Mouse (Mus musculus) common myeloid progenitor, adult 5-6 weeks (primary cell): ENCODE results near the gene Atp11a. TPM values are rescaled to one million over a fixed set of nuclear protein-coding genes. Genes with fewer than 3 reads are reported as not detected.

Experiments used
- ATAC-seq: replicated peaks from 2 replicates; pipeline ENCODE4 v1.8.0; 2016; ENCODE audit warnings: low read depth, mild to moderate bottlenecking, moderate TSS enrichment, inconsistent platforms; ENCODE audit not compliant: poor library complexity, severe bottlenecking
- total RNA-seq: library from RNA; stranded (forward); fragments of 200-1000, 187-1606 nt; gene quantifications from 2 replicates; pipeline ENCODE4 v1.2.3, GENCODE M21; 2017

The Atp11a gene
- total RNA-seq, 1 experiment from 2014 or later: 9.4 TPM

- no peak for ATAC-seq
Measured at GRCm38 (mm10) chr8:12865790-12866189, 109.0 kb downstream of the Atp11a start.

- ATAC-seq: no peak
Measured at GRCm38 (mm10) chr8:12869661-12870060, 112.8 kb downstream of the Atp11a start.

DNA sequence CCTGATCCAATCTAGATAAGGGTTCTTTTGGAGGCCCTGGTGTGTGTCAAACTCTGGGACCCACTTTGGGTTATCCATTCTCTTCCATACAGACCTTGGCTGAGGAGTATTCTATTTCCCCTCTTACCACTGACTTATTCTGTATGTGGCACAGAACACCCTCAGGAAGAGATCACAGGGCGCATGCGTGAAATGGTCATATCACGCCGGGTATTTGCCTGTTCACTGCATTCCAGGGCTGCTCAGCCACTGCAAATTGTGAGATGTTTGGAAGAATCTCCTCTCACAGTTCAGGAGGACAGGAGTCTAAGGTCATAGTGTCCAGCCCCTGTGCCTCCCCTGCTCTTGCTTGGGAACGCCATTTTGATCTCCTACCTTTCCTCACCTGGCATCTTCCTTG lies 113.8 kb downstream of the Atp11a start:
- ATAC-seq: no peak

DNA sequence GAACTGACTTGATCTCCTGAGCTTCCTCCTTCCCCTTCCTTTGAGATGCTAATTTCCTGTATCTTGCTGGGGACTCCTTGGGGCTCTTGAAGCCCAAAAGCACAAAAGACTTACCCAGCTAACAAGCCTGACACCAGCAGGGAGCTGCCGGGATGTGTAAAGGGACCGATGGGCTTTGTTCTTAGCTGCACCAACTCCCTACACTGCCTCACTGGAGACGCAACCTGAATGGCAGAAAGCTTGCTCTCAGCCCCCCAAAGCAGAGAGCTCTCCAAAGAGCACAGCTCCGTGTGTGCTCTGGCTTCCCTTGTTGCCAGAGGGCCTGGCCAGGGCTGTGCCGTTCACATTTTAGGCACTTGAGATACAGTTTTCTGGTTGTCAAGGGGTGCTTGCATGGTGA lies 114.6 kb downstream of the Atp11a start:
- ATAC-seq: no peak

DNA sequence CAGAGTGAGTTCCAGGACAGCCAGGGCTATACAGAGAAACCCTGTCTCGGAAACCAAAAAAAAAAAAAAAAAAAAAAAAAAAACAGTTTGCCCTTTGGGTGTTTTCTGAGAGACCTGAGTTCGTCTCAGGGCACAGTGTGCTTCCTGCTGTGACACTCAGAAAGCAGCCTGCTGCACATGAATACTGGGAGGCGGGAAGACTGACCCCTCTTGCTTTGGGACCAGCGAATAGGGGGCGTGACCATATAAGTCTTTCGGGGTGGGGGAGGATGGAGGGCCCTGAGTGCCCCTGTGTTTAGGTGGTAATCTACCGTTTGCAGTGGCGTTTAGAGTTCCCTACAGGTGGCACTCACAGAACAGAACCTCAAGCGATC lies 116.2 kb downstream of the Atp11a start:
- 0 out of 2 replicates have a peak, but pooled peaks have one; percentile 3 for ATAC-seq

GRCm38 (mm10) chr8:12873357-12874046 lies 116.7 kb downstream of the Atp11a start, which contains the start of gene Mcf2l:
Gene Mcf2l, plus strand, starts transcription at chr8:12873806.
- ATAC-seq: peak; percentile 52

DNA sequence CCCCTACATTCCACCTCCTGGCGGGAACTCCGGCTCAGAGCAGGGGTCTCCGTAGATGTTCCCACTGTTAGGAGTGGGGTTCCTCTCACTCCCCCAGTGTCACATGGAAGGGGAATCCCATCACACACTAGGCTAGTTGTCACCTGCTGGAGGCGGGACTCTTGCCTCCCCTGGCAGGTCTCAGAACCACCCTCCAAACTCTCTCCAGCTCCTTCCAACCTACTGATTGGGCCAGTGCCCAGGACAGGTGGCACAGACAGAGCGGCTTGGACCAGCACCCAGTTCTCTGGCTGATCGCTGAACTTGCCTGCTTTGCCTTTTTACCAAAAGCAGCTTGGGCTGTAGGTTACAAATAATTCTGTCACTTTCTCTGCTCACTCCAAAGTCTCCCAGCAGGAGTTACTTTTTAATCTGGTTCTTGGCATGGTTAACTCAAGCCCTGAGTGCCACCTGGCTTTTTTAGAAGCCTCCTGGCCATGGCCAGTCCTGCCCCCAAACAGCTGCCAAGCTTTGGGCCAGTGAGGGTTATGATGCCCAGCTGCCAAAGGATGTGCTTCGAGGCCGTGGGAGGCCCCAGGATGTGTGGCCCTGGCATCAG lies 117.5 kb downstream of the Atp11a start:
- no peak for ATAC-seq

- no peak for ATAC-seq
Measured at GRCm38 (mm10) chr8:12874971-12875370, 118.2 kb downstream of the Atp11a start.

DNA sequence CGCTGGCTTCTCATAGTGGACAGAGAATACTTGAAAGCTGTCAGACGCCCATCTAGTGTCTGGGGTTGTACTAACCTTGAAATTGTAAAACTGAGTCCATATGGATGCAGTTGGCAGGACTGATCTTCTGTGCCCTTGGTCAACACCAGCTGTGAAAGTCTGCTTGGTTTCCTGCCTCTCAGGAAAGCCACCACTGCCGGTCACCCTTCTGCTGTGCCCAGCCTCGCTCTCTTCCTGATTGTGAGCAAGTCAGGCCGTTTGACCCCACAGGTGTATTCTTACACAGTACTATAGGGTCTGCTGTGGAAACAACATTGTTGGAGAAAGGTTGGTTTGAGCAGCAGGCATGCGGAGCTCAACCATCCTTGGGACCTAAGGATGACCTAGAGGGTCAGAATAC lies 120.3 kb downstream of the Atp11a start:
- no peak for ATAC-seq

DNA sequence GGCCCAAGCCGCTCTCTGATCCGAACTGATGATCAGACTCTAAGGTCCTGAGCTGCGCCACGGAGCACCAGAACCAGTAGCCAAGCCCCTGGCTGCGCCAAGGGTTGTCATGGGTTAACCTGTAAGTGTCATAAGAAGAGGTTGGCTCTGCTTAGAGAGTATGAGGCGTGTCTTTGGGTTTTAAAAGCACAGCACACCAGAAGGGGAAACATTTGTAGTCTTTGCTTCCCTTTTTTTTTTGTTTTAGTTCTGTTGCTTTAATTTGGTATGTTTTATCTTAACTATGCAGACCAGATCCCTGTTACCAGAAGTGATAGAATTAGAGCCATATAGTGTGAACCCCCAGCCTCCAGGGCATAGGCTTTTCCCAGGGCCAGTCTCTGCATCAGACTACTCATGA lies 123.3 kb downstream of the Atp11a start:
- peak; percentile 59 for ATAC-seq

GRCm38 (mm10) chr8:12883051-12884004 lies 126.5 kb downstream of the Atp11a start:
- no peak for ATAC-seq

DNA sequence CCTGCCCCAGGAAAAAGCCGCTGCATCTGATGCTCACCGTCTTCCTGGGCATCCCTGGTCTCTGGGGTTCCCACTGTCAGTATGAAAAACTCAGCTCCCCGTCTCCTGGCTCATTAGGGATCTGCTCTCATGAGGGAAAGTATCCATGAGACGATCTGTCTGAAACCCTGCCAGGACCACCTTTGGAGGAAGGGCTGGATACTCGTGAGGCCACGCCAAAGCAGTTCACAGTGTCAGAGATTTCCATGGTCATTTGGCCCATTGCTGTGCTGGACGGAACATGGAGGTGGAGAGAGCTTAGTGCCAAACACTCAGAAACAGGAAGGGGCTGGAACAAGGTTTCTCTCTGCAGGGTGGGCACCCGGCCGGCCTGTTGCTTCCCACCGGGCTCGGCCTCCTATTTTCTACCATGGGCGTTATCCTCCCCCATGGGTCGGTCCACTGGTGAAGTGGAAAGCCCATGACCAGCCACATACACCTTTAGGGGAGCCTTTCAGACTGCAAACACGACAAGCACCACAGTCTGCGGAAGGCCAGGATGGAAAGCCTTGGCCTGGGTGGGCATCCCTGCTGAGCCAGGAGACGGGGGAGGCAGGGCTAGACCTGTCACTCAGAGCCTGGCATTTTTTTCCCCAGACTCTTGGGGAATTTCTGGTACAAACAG lies 131.1 kb downstream of the Atp11a start:
- no peak for ATAC-seq

DNA sequence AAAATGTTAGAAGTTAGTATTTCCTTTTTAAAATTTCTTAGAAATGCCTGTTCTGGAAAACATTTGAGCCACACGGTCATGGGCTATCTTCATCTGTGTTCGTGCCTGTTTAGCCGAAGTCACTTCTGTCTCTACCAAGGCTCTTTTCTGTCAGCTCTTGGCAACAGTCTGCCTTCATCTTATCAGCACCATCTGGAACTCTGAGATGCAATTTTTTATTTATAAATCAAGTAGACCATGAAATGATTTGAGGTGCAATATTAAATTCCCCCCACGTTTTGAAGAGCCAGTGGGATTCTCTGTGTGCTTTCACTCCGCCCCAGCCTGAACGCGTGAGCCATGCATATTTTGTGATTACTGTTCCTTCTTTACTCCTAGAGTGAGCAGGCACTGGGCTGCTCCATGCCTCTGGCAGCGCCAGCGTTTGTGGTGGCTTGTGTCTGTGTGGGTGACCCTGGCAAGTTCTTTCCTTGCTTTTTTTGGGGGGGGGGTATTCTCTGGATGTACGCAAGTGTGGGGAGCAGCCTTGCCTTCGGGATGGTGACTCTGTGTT lies 132.3 kb downstream of the Atp11a start:
- no peak for ATAC-seq

GRCm38 (mm10) chr8:12892882-12893446 lies 136.2 kb downstream of the Atp11a start:
- ATAC-seq: no peak

DNA sequence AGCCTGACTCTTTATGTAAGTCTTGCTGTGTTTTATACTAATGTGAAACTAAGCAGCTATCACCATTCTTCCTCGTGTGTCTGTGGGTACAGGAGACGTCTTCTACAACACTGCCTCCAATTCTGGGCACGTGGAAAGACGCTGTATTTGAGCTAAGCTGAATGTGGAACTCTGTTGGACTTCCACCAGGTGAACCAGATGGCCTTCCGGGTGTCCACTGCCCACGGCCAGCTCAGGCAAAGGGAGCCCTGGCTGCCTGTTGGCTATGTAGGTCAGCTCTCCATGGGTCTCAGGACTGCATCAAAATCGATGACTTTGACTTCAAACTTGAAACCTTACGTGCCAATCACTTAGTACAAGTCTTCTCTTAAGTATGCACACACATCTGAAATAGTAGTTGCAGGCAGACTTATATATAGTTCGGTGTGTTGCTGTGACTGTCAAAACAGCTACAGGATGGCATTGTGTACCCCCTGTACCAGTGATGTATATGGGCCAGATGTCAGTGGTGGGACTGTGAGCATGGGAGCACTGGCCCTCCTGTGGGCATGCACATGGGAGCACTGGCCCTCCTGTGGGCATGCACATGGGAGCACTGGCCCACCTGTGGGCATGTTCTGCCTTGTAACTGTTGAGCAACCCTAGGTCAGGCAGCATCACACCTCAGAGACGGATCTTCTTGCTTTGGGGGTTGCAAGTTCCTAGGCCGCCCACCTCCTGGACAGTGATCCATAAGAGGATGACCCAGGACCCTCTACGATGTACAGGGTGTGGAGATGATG lies 137.2 kb downstream of the Atp11a start:
- no peak for ATAC-seq

- no peak for ATAC-seq
Measured at GRCm38 (mm10) chr8:12894783-12895534, 138.1 kb downstream of the Atp11a start.

DNA sequence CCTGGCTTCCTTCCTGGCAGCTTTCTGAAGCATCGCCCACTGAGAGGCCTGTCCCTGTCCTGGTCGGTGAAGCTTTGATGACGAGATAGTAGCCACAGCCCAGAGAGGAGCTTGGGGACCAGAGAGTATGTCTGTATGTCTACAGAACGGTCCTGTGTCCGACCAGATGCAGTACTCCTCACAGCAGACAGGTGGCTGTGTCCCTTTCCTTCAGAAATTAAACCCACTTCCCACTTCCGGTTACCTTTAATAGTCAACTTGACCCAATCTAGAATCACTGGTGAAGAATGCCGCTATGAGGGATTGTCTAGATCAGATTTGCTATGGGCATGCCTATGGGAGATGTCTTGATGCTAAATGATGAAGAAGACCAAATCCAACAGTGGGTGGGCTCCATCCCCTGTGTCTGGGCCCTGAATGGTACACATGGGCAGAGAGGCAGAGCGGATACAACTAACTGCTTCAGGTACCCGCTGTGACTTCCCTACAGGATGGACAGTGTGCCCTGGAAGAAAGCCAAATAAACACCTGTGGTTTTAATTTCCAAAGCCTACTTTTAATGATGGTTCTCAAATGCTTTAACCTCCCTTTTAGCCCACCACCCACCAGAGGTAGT lies 138.8 kb downstream of the Atp11a start:
- no peak; the same call in 1 of the 2 replicates for ATAC-seq
